Mouse (Mus musculus) B cell, adult 2 months (primary cell): Measurements from ENCODE around the gene Gm2a.
"Not testable (repeated sequence)": the region's sequence is repeated elsewhere in the genome, so short reads cannot be mapped to it uniquely, and the experiment has no call there.

Experiments used
- DNase-seq, 2 experiments: peaks; one replicate each; pipeline ENCODE4 v3.0.0; 2022

The Gm2a gene

DNA sequence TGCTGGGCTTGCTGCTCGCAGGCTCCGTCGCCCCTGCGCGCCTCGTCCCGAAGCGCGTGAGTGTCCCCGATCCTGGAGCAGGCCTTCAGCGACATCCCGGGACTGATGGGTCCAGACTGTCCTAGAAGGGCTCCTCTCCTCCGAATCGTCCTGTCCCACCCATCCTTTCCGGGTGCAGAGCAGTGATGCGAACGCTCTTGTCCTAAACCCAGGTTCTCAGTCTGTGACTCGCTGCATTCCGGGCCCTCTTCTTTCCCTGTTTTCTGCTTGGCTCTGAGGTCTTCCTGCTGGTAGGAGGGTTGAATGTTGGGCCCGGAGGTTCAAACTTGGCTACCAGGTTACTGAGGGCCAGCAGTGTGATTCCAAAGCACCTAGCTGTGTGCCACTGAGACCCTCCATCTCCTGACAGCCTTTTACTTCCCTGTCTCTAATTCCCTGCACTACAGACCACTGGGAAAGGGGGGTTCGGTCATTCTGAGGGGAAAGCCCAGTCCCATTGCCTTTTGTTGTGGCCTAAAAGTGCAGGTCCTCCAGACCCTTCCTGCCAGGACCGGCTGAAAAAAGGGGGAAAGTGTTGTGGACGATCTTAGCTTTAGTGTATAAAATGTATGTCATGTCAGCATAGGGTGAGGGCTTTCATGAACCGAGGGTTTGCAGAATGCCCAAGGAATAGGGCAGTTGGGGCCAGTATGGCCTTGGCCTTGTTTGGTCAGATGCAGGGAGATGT is 437 bp downstream of the Gm2a start:
- DNase-seq, result no peak

DNA sequence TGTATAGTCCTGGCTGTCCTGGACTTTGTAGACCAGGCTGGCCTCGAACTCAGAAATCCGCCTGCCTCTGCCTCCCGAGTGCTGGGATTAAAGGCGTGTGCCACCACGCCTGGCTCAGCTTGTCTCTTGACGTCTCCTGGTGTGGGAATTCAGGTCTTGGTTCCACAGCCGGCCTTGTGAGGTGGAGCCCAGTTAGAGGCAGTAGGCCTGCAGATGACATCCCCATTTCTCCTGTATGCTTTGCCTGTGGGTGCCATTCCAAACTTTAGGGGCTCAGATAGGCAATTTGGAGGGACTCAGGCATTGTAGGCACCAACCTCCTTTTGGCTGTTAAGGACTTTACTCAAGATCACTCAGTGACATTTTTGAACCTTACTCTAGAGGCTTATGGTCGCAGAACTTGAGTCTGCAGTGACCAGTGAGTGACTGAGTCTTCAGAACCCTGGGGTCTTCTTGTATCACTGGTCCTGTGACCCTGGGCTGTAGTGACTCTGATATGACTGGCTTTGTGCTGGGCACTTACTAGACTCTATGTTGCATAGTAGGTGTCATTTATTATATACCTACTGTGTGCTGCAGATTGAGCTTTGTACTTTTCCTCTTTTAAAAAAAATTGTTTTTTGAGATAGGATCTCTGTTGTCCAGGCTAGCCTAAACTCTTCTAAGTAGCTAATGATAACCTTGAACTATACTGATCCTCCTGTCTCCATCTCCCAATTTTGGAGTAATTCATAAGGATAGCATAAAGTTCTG is 1.3 kb downstream of the Gm2a start:
- DNase-seq, result no peak

- peak; percentile 61 to 65 for DNase-seq
These were observed 2.0 kb downstream of the Gm2a start for GRCm38 (mm10) chr11:55099868-55100267.

- no peak for DNase-seq
These were observed 4.1 kb downstream of the Gm2a start for GRCm38 (mm10) chr11:55102015-55102414.

GRCm38 (mm10) chr11:55103229-55103628 is 5.3 kb downstream of the Gm2a start:
- DNase-seq, result no peak

DNA sequence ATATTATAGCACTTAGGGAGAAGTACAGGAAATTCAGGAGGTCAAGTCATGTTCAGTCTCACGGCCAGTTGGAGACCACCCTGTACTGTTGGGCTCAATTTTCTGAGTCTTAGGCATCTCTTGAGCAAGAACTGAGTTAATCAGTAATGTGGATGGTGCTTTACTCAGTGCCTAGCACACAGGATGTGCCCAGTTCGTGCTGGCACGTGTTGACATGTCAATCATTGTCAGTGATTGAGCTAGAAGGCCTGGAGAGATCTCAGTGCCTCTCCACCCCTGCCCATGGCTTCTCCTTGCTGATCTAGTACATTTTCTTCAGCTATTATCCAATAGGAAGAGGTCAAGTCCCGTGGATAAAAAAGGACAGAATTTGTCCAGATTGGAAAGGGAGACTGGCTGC is 7.5 kb downstream of the Gm2a start:
- no peak for DNase-seq

- peak in 1 of 2 experiments; percentile 13 for DNase-seq
These were observed 8.7 kb downstream of the Gm2a start for GRCm38 (mm10) chr11:55106636-55107035.

DNA sequence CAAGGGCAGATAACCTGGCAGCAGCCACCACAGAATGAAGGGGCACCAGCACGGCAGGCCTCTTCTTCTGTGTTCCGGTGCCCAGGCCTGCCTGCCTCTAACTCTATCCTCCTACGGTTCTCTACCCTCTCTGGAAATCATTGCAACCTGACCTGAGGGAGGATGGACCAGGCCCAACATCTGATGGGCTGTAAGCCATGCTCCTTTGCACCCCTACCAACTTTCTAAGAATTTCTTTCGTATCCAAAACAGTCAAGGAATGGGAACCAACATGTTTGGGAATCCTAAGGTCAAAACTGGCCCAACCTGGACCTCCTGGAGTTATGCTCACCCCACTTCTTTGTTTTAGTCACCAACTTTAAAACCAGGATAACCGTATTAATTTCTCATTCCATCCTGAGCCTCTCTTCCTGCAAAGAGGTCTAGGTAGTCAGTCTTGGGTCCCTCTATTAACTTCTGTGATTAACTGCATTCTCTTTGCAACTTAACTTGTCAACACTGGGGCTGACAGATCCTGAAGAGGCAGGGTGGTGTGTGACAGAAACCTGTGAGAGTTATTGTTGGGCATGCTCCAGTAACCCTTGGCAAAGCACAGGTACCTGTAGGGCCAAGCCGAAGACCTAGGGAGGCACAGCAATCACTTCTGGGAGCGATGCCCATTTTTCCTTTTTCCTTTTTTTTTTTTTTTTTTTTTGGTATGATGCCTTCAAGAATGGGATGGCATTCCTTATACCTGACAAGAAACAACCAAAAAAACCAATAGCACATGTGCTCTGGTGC is 11.8 kb downstream of the Gm2a start:
- no peak for DNase-seq

GRCm38 (mm10) chr11:55110566-55111169 is 12.8 kb downstream of the Gm2a start:
- DNase-seq, result no peak

- DNase-seq, result peak; percentile 70 to 77
These were observed 15.4 kb downstream of the Gm2a start for GRCm38 (mm10) chr11:55113209-55113860.

GRCm38 (mm10) chr11:55113861-55114250 is 15.9 kb downstream of the Gm2a start:
- not testable (repeated sequence) for DNase-seq

- no peak for DNase-seq
These were observed 16.4 kb downstream of the Gm2a start for GRCm38 (mm10) chr11:55114291-55114690.

DNA sequence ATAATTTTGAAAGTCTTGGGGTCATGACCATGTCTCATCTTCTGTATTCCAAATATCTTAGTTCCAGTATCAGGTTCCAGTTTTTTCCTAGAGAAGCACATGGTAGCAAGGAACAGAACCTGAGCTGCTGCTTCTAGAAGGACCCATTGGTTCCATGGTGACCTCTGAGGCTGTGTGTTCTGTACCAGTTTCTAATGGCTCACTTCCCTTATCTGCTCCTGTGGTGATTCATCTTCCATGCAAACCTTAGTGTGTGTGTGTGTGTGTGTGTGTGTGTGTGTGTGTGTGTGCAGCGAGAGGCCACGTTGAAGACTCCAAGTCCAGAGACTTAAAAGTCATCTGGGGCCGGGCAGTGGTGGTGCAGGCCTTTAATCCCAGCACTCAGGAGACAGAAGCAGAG is 18.1 kb downstream of the Gm2a start:
- DNase-seq, result peak; percentile 42 to 50

DNA sequence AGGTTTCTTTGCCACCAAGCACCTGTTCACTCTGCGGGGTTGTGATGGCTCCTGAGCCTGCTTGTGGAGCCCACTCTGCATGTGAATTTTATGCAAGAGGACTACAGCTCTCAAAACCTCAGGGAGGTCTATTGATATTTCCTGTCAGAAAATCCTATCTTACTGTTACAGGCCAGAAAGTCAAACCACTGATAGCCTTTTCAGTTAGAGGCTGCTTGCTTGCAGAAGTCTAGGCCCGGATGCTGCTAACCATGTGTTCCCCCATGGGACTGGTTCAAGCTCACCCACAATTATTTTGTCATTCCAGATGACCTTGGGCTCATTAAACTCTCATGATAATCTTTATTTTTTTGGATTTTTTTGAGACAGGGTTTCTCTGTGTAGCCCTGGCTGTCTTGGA is 19.1 kb downstream of the Gm2a start:
- DNase-seq, result peak; percentile 50 to 60

GRCm38 (mm10) chr11:55120279-55120678 is 22.4 kb downstream of the Gm2a start:
- no peak for DNase-seq

- peak; percentile 38 to 43 for DNase-seq
These were observed 22.9 kb downstream of the Gm2a start for GRCm38 (mm10) chr11:55120821-55121271.

DNA sequence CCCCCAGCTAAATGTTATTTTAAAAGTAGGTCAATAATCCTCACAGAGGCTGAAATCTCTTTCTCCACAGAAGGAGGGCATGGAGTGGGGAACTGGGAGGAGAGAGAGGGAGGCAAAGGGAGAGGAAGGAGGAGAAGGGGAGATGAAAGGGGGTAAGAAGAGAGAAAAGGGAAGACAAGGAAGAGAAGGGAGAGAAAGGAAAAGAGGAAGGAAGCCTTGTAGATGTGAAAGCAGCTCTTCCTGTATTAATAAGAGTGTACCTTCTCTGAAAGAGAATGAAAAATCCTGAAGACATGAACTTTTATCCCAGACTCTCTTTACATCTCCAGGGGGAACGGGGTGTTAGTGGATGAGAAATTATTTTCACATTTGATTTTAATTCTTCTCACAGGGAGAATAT is 23.5 kb downstream of the Gm2a start:
- peak in 1 of 2 experiments; percentile 25 for DNase-seq

GRCm38 (mm10) chr11:55126663-55127062 is 28.7 kb downstream of the Gm2a start:
- no peak for DNase-seq

DNA sequence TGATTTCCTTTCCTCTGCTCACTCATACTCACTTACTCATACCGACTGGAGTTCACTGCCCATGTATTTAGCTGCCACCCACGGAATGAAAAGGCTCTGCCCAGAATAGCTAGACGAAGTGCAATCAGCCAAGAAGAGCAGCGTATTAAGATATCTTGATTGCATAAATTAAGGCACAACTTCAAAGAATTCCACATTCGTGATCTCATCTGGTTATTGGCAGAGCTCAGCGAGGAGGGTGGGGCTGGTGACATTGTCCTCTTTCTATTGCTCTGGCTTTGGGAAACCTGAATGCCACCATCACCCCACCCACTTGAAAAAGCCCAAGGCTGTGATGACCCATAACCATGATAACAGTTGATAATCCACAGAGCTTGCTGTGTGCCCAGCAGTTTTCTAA is 30.0 kb downstream of the Gm2a start:
- no peak for DNase-seq

- no peak for DNase-seq
These were observed 30.5 kb downstream of the Gm2a start for GRCm38 (mm10) chr11:55128411-55128810.

- peak; percentile 83 to 88 for DNase-seq
These were observed 33.3 kb downstream of the Gm2a start for GRCm38 (mm10) chr11:55131077-55131742.

DNA sequence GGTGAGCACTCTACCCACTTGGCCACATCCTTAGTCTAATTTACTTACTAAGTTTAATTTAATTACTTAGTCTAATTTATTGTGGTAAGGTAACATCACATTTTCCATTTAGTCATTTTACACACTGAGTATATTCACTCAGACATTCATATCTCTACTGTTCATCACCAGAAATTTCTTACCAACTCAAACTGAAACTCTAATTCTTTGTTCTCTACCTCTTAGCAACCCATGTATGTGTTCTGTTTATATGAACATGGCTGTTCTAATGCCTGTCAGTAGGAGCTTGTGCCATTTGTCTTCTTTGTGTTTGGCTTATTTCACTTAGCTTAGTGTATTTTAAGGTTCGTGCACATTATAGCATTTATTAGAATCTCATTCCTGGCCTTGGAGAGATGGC is 34.0 kb downstream of the Gm2a start:
- DNase-seq, result no peak
